Mouse (Mus musculus) midbrain, embryonic 11.5 days (tissue): Measurements from ENCODE around the gene Tekt5. TPM values are rescaled to one million over a fixed set of nuclear protein-coding genes. Genes with fewer than 3 reads are reported as not detected.

ENCODE experiments used
- ATAC-seq: fragments of 200-750 bp; cut with Nextera tagmentation; 2 replicates; pipeline ENCODE4 v1.8.0; 2017; ENCODE audit warnings: moderate TSS enrichment, moderate library complexity; ENCODE audit not compliant: low FRiP score
- DNase-seq: peaks from one replicate; pipeline ENCODE4 v3.0.0; 2015; ENCODE audit warnings: low spot score; ENCODE audit errors: missing footprints
- H3K27ac ChIP-seq: fragments of 300-500 bp; sonication (generic); 2 replicates; pipeline ENCODE4 v1.5.1; 2014; ENCODE audit warnings: low read depth, low read length
- H3K27me3 ChIP-seq: fragments of 300-500 bp; sonication (generic); 2 replicates; pipeline ENCODE4 v1.6.1; 2014; ENCODE audit warnings: mild to moderate bottlenecking, low read length, moderate library complexity, mixed read lengths; ENCODE audit not compliant: control insufficient read depth, insufficient read depth
- H3K36me3 ChIP-seq: fragments of 300-500 bp; sonication (generic); 2 replicates; pipeline ENCODE4 v1.6.1; 2014; ENCODE audit warnings: mild to moderate bottlenecking, low read length, moderate library complexity, mixed read lengths; ENCODE audit not compliant: control insufficient read depth, insufficient read depth
- H3K4me1 ChIP-seq: fragments of 300-500 bp; sonication (generic); 2 replicates; pipeline ENCODE4 v1.6.1; 2014; ENCODE audit warnings: low read length; ENCODE audit not compliant: control insufficient read depth, insufficient read depth
- H3K4me2 ChIP-seq: fragments of 300-500 bp; sonication (generic); 2 replicates; pipeline ENCODE4 v1.6.1; 2014; ENCODE audit warnings: mild to moderate bottlenecking, moderate library complexity
- H3K4me3 ChIP-seq: fragments of 300-500 bp; sonication (generic); 2 replicates; pipeline ENCODE4 v1.5.1; 2014; ENCODE audit warnings: low read depth, low read length
- H3K9ac ChIP-seq: fragments of 300-500 bp; sonication (generic); 2 replicates; pipeline ENCODE4 v1.6.1; 2014; ENCODE audit warnings: low read length
- H3K9me3 ChIP-seq: fragments of 300-500 bp; sonication (generic); 2 replicates; pipeline ENCODE4 v1.6.1; 2016; ENCODE audit warnings: low read length; ENCODE audit not compliant: control insufficient read depth
- WGBS: fragments of 180-500 bp; shearing (Covaris S2); extraction: QIAGEN DNeasy Blood & Tissue Kit; methylation state at CpG from one replicate; pipeline ENCODE4 v1.1.7; 2014; 5-methylcytosine and 5-hydroxymethylcytosine counted together
- polyA plus RNA-seq: library from polyadenylated mRNA; unstranded; fragments of >200 nt; fragmentation: Nextera tagmentation; extraction: Ambion mirVana; gene quantifications from 2 replicates; pipeline ENCODE4 v1.2.1, GENCODE M21; 2014

The Tekt5 gene
- polyA plus RNA-seq: 0.16 and 0.18 TPM in 2 replicates

GRCm38 (mm10) chr16:10394699-10395540 is at the start of gene Tekt5:
TSS of gene Tekt5 (minus strand) at chr16:10395490.
- ATAC-seq (peak; percentile 55), DNase-seq (no peak)
- peak within 1 kb of the TSS; percentile 44 for H3K4me2 ChIP-seq
- WGBS: 9% methylated on average over 37 of the region's 37 CpGs
- H3K9me3 ChIP-seq: no peaks in the 10 kb centered on the region
- H3K9ac ChIP-seq: 0 out of 2 replicates have a peak within 1 kb of the TSS, but pooled peaks have one; percentile 9
- H3K36me3 ChIP-seq: no peaks in the 10 kb centered on the region
- H3K27ac ChIP-seq: no peak within 1 kb of the TSS
- H3K4me1 ChIP-seq: no peaks in the 10 kb centered on the region
- H3K4me3 ChIP-seq: peak within 1 kb of the TSS; percentile 14
- H3K27me3 ChIP-seq: 0 out of 2 replicates have a peak, but pooled peaks cover 2% of the 10 kb centered on the region

- no peak overlapping the region for H3K9ac ChIP-seq
- peaks cover 18% of the 10 kb centered on the region for H3K4me1 ChIP-seq
- no peak overlapping the region for H3K4me2 ChIP-seq
- ATAC-seq: no peak
- H3K36me3 ChIP-seq: no peaks in the 10 kb centered on the region
- no peak overlapping the region for H3K4me3 ChIP-seq
- DNase-seq: no peak
- H3K27me3 ChIP-seq: no peaks in the 10 kb centered on the region
- no peaks in the 10 kb centered on the region for H3K9me3 ChIP-seq
- H3K27ac ChIP-seq: no peak overlapping the region
Measured at GRCm38 (mm10) chr16:10443723-10444122, 48.4 kb upstream of the Tekt5 start.

- Histone ChIP-seq H3K4me2 (no peak overlapping the region), H3K4me1 (peaks cover 10% of the 10 kb centered on the region), H3K36me3 (no peaks in the 10 kb centered on the region), H3K9ac (no peak overlapping the region), H3K4me3 (no peak overlapping the region), H3K27me3 (no peaks in the 10 kb centered on the region), H3K9me3 (no peaks in the 10 kb centered on the region), H3K27ac (no peak overlapping the region)
- 96% methylated on average over 4 of the region's 4 CpGs for WGBS
- DNase-seq: no peak
- ATAC-seq: no peak
Measured at GRCm38 (mm10) chr16:10441761-10442160, 46.5 kb upstream of the Tekt5 start.

DNA sequence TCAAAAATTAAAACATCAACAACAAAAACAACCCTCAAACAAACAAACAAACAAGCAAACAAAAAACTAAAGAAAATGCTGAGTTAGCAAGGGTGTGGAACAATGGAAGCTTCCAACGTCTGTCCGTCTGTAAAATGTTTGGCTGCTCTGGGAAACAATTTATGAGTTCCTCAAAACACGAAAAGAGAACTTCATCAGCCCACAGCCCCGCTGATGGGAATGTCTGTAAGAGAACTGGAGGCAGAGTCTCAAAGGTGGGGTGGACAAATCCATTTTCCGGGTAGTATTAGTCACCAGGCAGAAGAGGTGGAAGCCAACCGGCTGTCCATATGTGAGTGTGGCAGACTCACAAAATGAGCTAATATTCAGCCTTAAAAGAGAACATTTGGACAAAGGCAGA is 46.0 kb upstream of the Tekt5 start:
- H3K4me1 ChIP-seq: peaks cover 5% of the 10 kb centered on the region
- ATAC-seq: no peak

GRCm38 (mm10) chr16:10438055-10438454 is 42.8 kb upstream of the Tekt5 start:
- H3K36me3 ChIP-seq: no peaks in the 10 kb centered on the region
- no peaks in the 10 kb centered on the region for H3K4me1 ChIP-seq
- DNase-seq (no peak), ATAC-seq (no peak)
- H3K27me3 ChIP-seq: no peaks in the 10 kb centered on the region
- H3K4me3 ChIP-seq: no peak overlapping the region
- H3K4me2 ChIP-seq: no peak overlapping the region
- no peak overlapping the region for H3K9ac ChIP-seq
- 90% methylated on average over 5 of the region's 5 CpGs for WGBS
- no peaks in the 10 kb centered on the region for H3K9me3 ChIP-seq
- no peak overlapping the region for H3K27ac ChIP-seq

More for the DNA sequence above, 46.0 kb upstream of the Tekt5 start:
- no peak for DNase-seq
- H3K27me3 ChIP-seq: no peaks in the 10 kb centered on the region
- H3K27ac ChIP-seq: no peak overlapping the region
- H3K4me2 ChIP-seq: no peak overlapping the region
- H3K9ac ChIP-seq: no peak overlapping the region
- 91% methylated on average over 6 of the region's 6 CpGs for WGBS
- H3K9me3 ChIP-seq: no peaks in the 10 kb centered on the region
- H3K4me3 ChIP-seq: no peak overlapping the region
- H3K36me3 ChIP-seq: no peaks in the 10 kb centered on the region

GRCm38 (mm10) chr16:10436166-10436565 is 40.9 kb upstream of the Tekt5 start:
- Histone ChIP-seq H3K27me3 (no peaks in the 10 kb centered on the region), H3K4me1 (no peaks in the 10 kb centered on the region), H3K9me3 (no peaks in the 10 kb centered on the region), H3K36me3 (no peaks in the 10 kb centered on the region), H3K4me2 (no peak overlapping the region), H3K27ac (no peak overlapping the region), H3K9ac (no peak overlapping the region), H3K4me3 (no peak overlapping the region)
- no peak for ATAC-seq
- no peak for DNase-seq
- 89% methylated on average over 6 of the region's 6 CpGs for WGBS

GRCm38 (mm10) chr16:10433344-10433743 is 38.1 kb upstream of the Tekt5 start:
- Histone ChIP-seq H3K9ac (no peak overlapping the region), H3K4me2 (no peak overlapping the region), H3K27me3 (no peaks in the 10 kb centered on the region), H3K4me1 (no peaks in the 10 kb centered on the region), H3K4me3 (no peak overlapping the region), H3K9me3 (no peaks in the 10 kb centered on the region), H3K27ac (no peak overlapping the region), H3K36me3 (no peaks in the 10 kb centered on the region)
- 86% methylated on average over 5 of the region's 5 CpGs for WGBS
- ATAC-seq (no peak), DNase-seq (no peak)

- H3K27me3 ChIP-seq: no peaks in the 10 kb centered on the region
- H3K4me1 ChIP-seq: no peaks in the 10 kb centered on the region
- no peak overlapping the region for H3K4me2 ChIP-seq
- no peak overlapping the region for H3K27ac ChIP-seq
- H3K9ac ChIP-seq: no peak overlapping the region
- ATAC-seq: no peak
- no peaks in the 10 kb centered on the region for H3K9me3 ChIP-seq
- 84% methylated on average over 4 of the region's 4 CpGs for WGBS
- peaks cover under 1% of the 10 kb centered on the region; the same call in 1 of the 2 replicates for H3K36me3 ChIP-seq
- no peak overlapping the region for H3K4me3 ChIP-seq
- DNase-seq: no peak
Measured at GRCm38 (mm10) chr16:10432387-10432786, 37.1 kb upstream of the Tekt5 start.

- no peaks in the 10 kb centered on the region for H3K9me3 ChIP-seq
- ATAC-seq: no peak
- H3K4me2 ChIP-seq: no peak overlapping the region
- H3K4me1 ChIP-seq: no peaks in the 10 kb centered on the region
- no peak for DNase-seq
- no peak overlapping the region for H3K9ac ChIP-seq
- peaks cover 4% of the 10 kb centered on the region; the same call in 1 of the 2 replicates for H3K36me3 ChIP-seq
- H3K27me3 ChIP-seq: no peaks in the 10 kb centered on the region
- WGBS: 89% methylated on average over 1 of the region's 1 CpGs
- H3K27ac ChIP-seq: no peak overlapping the region
- H3K4me3 ChIP-seq: no peak overlapping the region
Measured at GRCm38 (mm10) chr16:10431911-10432310, 36.6 kb upstream of the Tekt5 start.
